8 mouse cellular contexts compared by ENCODE assay signal in genomic region chr19:6979001-6979479, GRCm38 (mm10). TPM values are rescaled to one million over a fixed set of nuclear protein-coding genes. Genes with fewer than 3 reads are reported as not detected.
A peak's percentile ranks its signal among the peaks of the same experiment; 100 is the strongest.
DNase-seq lines count a peak whose midpoint lies in the region; ATAC-seq lines count a peak whose summit lies in the region.

No protein-coding gene starts in this region.

- peak overlapping the region; percentile 73 for H3K4me3 ChIP-seq in forebrain, embryonic 15.5 days
- peak overlapping the region; percentile 74 for H3K4me3 ChIP-seq in midbrain, embryonic 12.5 days

- WGBS in forebrain, embryonic 15.5 days = 9% methylated on average over 11 of the region's 11 CpGs
- WGBS in midbrain, embryonic 12.5 days = 13% methylated on average over 11 of the region's 11 CpGs

- peak overlapping the region; percentile 82 for H3K4me2 ChIP-seq in forebrain, embryonic 15.5 days (replicated peaks)
- H3K4me2 ChIP-seq in midbrain, embryonic 12.5 days (replicated peaks) = peak overlapping the region; percentile 74

- H3K9ac ChIP-seq in forebrain, embryonic 15.5 days (replicated peaks) = peak overlapping the region; percentile 69
- H3K9ac ChIP-seq in midbrain, embryonic 12.5 days (replicated peaks) = peak overlapping the region; percentile 68

- no peaks in the 10 kb centered on the region for H3K9me3 ChIP-seq in forebrain, embryonic 15.5 days
- H3K9me3 ChIP-seq in midbrain, embryonic 12.5 days = no peaks in the 10 kb centered on the region

- H3K36me3 ChIP-seq in forebrain, embryonic 15.5 days = peaks cover 26% of the 10 kb centered on the region
- H3K36me3 ChIP-seq in midbrain, embryonic 12.5 days = peaks cover 36% of the 10 kb centered on the region

- H3K27ac ChIP-seq in forebrain, embryonic 15.5 days (replicated peaks) = peak overlapping the region; percentile 96
- peak overlapping the region; percentile 95 for H3K27ac ChIP-seq in midbrain, embryonic 12.5 days (replicated peaks)

- no peak for ATAC-seq in forebrain, embryonic 15.5 days (replicated peaks)
- no peak for ATAC-seq in midbrain, embryonic 12.5 days (ENCODE audit: low FRiP score, low read depth)
- no peak for ATAC-seq in megakaryocyte progenitor cell, adult 5-6 weeks (replicated peaks; ENCODE audit: poor library complexity)

- H3K4me1 ChIP-seq in forebrain, embryonic 15.5 days = peaks cover 50% of the 10 kb centered on the region
- peaks cover 47% of the 10 kb centered on the region for H3K4me1 ChIP-seq in midbrain, embryonic 12.5 days

- peak; percentile 70 for DNase-seq in cerebellum, adult 11 months
- no peak for DNase-seq in cerebellum, postnatal 4 days (ENCODE audit: low spot score in 2 of 2)
- DNase-seq in spleen, adult 12 weeks (ENCODE audit: low spot score) = peak; percentile 28
- no peak for DNase-seq in spleen, postnatal 14 days (ENCODE audit: low spot score in 2 of 2)
- DNase-seq in kidney, postnatal 10 days = peak; percentile 62

- H3K27me3 ChIP-seq in forebrain, embryonic 15.5 days = no peaks in the 10 kb centered on the region
- no peaks in the 10 kb centered on the region for H3K27me3 ChIP-seq in midbrain, embryonic 12.5 days

RNA-seq across cellular contexts. Expression of gene Fkbp2, which starts 1.3 kb away (rescaled TPM):
- 83.7 and 90.9 TPM in 2 replicates for polyA plus RNA-seq in forebrain, embryonic 15.5 days (2015; fragmentation: Nextera tagmentation; extraction: Ambion mirVana)
- polyA plus RNA-seq in midbrain, embryonic 12.5 days (2016; fragmentation: Nextera tagmentation; extraction: Ambion mirVana) = 80.3 and 83.9 TPM in 2 replicates
- 123 and 129 TPM in 2 replicates for total RNA-seq in megakaryocyte progenitor cell, adult 5-6 weeks (2015)
- total RNA-seq in megakaryocyte progenitor cell, adult 5-6 weeks (2017) = 176 and 181 TPM in 2 replicates

RNA-seq across cellular contexts. Expression of gene Plcb3, which starts 2.8 kb away (rescaled TPM):
- 11.2 and 11.5 TPM in 2 replicates for polyA plus RNA-seq in forebrain, embryonic 15.5 days (2015; fragmentation: Nextera tagmentation; extraction: Ambion mirVana)
- 21.6 and 22.5 TPM in 2 replicates for polyA plus RNA-seq in midbrain, embryonic 12.5 days (2016; fragmentation: Nextera tagmentation; extraction: Ambion mirVana)
- total RNA-seq in megakaryocyte progenitor cell, adult 5-6 weeks (2015) = 5.0 and 6.8 TPM in 2 replicates
- total RNA-seq in megakaryocyte progenitor cell, adult 5-6 weeks (2017) = 7.3 and 7.6 TPM in 2 replicates

RNA-seq across cellular contexts. Expression of gene Ppp1r14b, which starts 4.3 kb away (rescaled TPM):
- 263 and 289 TPM in 2 replicates for polyA plus RNA-seq in forebrain, embryonic 15.5 days (2015; fragmentation: Nextera tagmentation; extraction: Ambion mirVana)
- 265 and 314 TPM in 2 replicates for polyA plus RNA-seq in midbrain, embryonic 12.5 days (2016; fragmentation: Nextera tagmentation; extraction: Ambion mirVana)
- total RNA-seq in megakaryocyte progenitor cell, adult 5-6 weeks (2015) = 190 and 236 TPM in 2 replicates
- total RNA-seq in megakaryocyte progenitor cell, adult 5-6 weeks (2017) = 131 and 141 TPM in 2 replicates

RNA-seq across cellular contexts. Expression of gene Vegfb, which starts 8.4 kb away (rescaled TPM):
- 41.0 and 46.7 TPM in 2 replicates for polyA plus RNA-seq in forebrain, embryonic 15.5 days (2015; fragmentation: Nextera tagmentation; extraction: Ambion mirVana)
- polyA plus RNA-seq in midbrain, embryonic 12.5 days (2016; fragmentation: Nextera tagmentation; extraction: Ambion mirVana) = 34.3 and 35.0 TPM in 2 replicates
- 30.4 and 33.1 TPM in 2 replicates for total RNA-seq in megakaryocyte progenitor cell, adult 5-6 weeks (2015)
- total RNA-seq in megakaryocyte progenitor cell, adult 5-6 weeks (2017) = 11.6 and 13.6 TPM in 2 replicates

RNA-seq across cellular contexts. Expression of gene Dnajc4, which starts 13.3 kb away (rescaled TPM):
- 20.3 and 22.8 TPM in 2 replicates for polyA plus RNA-seq in forebrain, embryonic 15.5 days (2015; fragmentation: Nextera tagmentation; extraction: Ambion mirVana)
- polyA plus RNA-seq in midbrain, embryonic 12.5 days (2016; fragmentation: Nextera tagmentation; extraction: Ambion mirVana) = 21.2 and 23.2 TPM in 2 replicates
- total RNA-seq in megakaryocyte progenitor cell, adult 5-6 weeks (2015) = 10.2 and 11.5 TPM in 2 replicates
- 8.6 and 17.8 TPM in 2 replicates for total RNA-seq in megakaryocyte progenitor cell, adult 5-6 weeks (2017)

Comparison
In these comparisons a context has a peak if more than half of its experiments do, and no peak if none do; other contexts are left out.
1. DNase-seq: peak in cerebellum, adult 11 months (single experiment), spleen, adult 12 weeks (single experiment) and kidney, postnatal 10 days (single experiment); none in cerebellum, postnatal 4 days (0 of 2) and spleen, postnatal 14 days (0 of 2).